Mouse (Mus musculus): ENCODE results near the gene Tmem208.

DNA sequence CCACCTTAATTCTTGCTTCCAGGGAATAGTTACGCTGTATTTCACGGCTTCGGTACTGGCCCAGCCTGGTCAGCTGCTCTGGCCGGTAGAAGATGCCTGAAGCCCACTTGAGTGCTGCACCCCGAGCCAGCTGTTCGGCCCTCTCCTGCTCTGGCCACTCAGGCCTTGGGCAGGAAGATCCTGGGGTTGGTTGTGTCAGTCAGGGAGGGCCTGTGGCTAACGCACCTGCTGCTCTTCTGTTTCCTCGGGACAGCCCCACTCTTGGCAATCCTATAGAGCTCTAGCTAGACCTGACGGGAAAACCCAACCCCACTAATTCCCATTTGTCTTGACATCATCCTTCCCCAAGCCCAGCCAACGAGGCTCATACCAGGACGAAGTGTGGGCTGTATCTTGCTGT is 30.9 kb upstream of the Tmem208 start:
- TF ChIP-seq CTCF (conservative IDR thresholded peaks at IDR 0.05; ENCODE audit: insufficient read depth, insufficient read length, low read depth, low read length) (no peak), POLR2A (IDR thresholded peaks at IDR 0.05; ENCODE audit: low read depth, low read length) (no peak)
